Mouse (Mus musculus) thymus, postnatal 4 days (tissue): Measurements from ENCODE around the gene Upp2.
A peak's percentile ranks its signal among the peaks of the same experiment; 100 is the strongest.

Experiments
- DNase-seq: peaks from one replicate; pipeline ENCODE4 v3.0.0; 2021

Upp2 gene

DNA sequence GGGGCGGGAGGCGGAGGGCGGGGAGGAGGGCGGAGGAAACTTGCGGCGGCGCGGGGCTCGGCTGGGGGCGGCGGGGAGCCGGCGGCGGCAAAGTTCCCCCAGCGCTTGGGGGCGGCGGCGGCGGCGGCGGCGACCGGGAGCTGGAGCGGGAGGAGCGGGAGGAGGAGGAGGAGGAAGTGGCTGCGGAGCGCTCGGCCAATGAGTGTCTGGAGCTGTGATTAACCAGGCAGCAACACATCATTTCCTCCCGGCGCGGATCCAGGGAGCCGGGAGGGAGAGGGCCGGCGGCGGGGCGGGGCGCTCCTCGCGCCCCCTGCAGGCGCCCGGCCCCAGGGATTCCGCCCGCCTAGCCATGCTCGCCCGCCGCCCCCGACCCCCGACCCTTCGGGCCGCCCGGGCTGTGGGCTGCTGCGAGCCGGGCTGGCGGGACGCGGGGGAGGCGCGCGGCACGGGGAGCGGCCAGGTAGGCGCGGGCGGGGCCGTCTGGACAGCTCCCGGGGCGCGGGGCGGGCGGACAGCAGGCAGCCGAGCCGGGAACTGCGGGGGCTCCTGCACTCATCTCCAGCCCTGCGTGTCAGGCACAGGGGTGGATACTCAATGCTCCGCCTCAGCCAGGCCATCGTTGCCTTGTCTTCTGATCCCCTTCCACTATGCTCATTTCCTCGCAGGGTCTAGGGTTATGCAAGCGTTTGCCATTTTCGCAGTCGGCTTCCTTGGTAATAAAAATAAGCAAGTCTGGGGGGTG lies at the start of gene Upp2, which contains the start of gene Acvr1:
TSS of gene Upp2 (plus strand) at position 233 of the 745 bp plus-strand sequence.
TSS of gene Acvr1 (minus strand) at position 92 of the 745 bp plus-strand sequence.
- peak; percentile 71 for DNase-seq

DNA sequence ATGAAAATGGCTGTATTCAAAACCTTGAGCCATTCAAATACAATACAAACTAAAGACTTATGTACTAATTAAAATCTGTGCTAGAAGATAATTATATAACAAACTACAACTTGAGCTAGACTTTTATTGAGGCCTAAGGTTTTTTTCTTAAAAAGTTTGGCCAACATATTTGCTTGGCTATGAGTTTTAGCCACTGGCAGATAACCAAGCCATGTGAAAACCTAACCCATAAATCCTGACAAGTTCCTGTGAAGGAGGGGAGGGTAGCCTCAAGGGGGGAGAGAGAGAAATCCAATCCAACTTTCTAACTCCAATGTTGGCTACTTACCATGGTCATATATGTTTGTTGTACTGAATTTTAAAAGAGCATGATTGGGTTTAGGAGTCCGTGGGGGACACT lies 48.6 kb upstream of the Upp2 start:
- no peak for DNase-seq

DNA sequence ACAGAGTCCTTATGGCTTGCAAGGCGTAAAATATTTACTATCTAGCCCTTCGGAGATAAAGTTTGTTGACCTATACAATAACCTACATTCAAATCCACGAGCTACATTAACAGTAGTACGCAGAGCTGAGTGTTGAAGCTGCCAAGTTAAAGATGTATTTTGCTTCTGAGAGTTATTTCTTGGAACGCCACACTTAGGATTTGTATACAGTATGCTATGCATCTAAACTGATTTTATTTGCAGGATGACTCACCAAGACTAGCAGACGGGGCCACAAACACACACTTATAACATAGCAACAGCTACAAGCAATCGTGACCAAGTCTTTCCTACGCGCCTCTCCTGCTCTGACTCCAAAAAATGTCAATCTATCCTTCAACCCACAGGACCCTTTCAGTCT lies 46.4 kb upstream of the Upp2 start:
- no peak for DNase-seq

DNA sequence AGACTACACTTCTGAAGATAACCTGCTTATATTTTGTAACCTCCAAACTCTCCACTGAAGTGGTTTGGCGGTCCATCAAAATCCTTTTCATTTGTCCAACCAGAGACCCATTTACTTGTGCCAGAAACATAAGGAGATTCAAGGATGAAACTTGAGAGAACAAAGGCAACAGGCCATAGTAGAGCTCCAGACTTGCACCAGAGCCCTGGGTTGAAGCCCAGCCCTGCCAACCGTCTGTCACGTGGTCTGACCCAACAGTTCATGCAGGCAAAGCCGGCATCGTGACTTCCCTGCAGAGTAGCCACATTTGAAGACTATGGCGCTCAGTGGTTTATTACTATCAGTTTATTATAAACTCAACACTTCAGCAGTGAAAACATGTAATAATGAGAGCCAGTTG lies 45.5 kb upstream of the Upp2 start:
- DNase-seq, result no peak

DNA sequence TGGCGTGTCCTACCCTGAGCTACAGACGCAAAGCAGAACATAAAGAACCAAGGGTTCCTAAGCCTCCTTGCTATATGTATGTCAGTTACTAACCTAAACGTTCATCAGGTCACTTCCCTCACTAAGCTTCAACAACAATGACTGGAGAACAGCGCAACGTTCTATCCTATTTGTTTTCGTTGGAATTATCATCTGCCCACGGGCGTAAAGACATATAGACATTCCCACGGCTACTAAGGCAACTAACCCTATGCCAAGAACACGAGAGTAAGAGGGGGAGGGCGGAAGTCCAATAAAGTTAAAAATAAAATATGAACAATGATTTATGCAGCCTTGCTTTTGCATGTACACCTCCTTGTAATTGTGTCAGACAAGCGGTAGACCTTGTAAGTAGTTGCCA lies 44.0 kb upstream of the Upp2 start:
- DNase-seq, result no peak

DNA sequence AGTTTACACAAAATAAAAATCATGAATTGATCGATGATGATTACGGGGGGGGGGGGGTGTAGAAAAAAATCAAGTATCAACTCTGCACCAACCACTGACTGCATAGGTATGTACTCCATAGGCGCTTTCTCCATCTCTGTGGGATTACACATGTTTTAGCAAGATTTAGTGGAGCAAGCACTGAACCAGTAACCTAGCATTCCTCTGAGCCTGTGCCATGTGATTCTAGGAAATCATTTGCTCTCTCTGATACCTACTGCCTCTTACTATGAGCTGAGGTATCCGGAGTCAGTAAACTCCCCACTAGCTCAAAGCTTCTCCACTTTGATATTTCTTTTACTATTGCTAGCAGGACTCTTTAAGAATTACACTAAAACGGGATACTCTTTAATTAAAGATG lies 43.2 kb upstream of the Upp2 start:
- DNase-seq, result no peak

DNA sequence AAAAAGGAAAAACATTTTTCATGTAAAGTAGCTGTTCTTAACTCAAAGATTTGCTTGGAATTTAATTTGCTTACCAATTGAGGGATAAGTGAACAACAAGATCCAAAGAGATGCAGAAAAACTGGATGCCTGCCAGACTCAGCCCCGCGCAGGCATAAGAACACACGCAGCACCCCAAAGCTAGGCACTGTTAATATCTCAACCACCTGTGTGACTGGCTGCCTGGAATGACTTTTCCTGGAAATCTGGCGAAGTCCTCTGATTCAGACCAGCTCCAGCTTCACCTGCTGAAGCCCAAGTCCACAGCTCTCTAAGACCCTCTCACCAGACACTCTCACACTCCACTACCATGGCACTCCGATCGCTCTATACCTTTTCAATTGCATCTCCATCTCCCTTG lies 42.7 kb upstream of the Upp2 start:
- no peak for DNase-seq

DNA sequence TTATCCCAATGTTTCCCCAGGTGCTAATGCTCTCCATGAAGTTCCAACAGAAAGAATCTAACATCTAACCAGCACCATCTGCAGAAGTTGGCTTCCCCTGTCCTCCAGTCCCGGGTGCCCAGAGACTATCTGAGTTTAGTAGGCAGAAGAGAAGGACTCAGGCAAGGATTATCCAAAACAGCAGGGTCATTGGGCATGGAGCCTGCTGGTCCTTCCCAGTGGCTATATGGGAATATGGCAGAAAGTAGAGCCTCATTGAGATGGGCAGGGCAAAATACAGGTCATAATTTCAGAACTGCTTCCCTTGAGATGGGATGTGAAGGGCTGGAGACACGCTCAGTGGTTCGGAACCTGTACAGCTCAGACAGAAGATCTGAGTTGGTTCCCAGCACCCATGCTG lies 39.3 kb upstream of the Upp2 start:
- no peak for DNase-seq

DNA sequence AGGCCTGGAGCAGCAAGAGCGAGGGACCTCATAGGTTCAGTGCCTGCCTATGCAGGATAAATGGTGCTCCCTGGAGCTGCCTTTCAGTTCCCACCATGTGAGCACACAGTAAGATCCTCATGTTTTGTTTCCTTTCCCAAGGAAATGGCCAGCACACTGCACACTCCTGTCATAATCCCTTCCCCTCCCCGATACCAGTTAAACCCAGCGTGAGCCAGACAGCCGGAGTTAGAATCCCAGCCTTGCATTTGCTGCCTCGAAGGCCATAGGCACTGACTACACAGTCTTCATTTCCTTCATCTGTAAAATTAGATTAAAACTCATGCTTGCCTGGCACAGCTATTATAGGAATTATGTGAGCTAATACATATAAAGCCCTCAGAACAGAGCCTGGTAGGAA lies 37.7 kb upstream of the Upp2 start:
- DNase-seq, result no peak

DNA sequence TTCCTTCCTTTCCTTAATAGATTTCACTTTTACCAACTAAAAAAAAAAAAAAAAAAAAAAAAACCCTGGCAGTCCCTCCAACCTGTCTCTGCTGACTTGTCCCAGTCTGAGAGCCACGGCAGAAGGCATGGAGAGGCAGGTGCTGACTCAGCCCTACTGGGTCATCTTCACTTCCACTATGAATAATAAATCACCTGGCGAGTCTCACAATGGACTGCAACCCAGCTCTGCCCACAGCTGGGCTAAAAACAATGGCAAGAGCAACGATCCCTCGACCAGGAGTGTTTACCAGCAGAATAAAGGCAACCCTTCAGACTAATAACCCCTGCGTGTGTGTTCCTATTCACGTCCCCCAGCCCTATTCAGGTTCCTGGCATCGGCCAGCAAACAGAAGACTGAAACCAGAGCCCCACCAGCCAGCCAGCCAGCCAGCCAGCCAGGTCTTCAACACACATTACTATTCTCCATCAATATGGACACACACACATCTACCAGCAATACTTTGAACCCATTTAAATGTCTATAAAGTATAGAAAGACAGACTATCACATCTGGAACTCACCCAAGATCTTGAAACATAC lies 37.1 kb upstream of the Upp2 start:
- DNase-seq, result no peak

DNA sequence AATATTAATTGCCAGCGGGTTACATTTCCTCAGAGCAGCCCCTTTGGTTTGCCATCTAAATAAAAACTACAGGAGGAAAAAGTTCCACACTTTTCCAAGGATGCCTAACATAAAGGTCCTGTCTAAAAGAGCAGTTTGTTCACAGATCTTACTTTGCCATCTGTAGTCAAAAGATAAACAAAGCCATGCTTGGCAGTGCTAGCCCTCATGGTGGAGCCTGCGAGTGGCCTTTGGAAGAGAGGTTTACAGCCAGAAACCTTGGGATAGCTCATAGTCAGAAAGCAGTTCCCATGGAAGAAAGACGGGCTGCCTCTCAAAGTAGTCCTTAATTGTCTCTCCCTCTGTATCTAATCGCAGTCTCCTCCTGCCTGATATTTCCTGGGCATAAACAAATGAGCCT lies 36.6 kb upstream of the Upp2 start:
- DNase-seq, result no peak

DNA sequence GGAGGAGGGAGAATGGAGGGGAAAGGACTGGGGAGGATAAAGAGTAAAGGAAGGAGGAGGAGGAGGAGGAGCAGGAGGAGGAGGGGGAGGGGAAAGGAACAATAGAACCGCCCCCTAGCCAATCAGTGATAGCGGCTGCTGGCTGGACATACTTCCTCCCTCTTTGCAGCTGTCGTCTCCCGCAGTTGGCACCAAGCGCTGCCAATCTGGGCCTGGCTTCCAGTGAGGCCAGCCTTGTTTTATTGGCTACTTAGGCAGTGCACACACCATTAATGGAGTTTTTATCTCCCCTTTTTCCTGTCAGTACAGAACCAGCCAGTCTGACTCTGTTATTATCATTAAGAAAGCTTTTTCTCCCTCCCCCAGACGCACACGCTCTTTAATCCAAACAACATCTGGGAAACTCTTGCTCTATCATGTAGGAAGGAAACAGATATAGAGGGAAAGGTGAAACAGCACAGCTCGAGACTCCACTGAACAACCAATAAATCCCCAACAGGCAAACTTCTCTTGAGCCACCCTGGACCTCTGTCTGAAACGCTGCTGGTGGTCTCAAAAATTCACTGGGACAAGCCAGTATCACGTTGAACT lies 34.7 kb upstream of the Upp2 start:
- peak; percentile 16 for DNase-seq

DNA sequence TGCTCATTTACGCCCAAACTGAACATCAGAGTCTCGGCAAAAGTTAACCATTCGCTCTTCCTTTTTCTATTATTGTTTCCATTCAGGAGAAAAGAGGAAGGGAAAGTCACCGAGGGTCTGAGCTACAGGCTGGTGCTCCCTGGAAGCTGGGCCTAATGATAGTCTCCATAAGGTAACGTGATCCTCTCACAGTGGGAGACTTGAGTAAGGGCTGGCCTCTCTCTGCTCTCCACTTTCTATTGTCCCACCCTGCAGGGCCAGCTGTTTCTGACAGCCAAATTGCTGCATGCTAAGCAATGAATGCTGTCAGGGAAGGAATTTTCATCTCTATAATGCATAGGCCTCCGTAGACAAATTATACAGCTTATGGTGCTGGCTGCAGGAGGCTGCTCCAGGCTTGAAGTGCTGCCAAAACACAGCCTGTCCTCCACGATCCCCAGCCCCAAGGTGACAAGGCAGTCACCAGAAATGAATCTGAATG lies 33.5 kb upstream of the Upp2 start:
- DNase-seq, result no peak

DNA sequence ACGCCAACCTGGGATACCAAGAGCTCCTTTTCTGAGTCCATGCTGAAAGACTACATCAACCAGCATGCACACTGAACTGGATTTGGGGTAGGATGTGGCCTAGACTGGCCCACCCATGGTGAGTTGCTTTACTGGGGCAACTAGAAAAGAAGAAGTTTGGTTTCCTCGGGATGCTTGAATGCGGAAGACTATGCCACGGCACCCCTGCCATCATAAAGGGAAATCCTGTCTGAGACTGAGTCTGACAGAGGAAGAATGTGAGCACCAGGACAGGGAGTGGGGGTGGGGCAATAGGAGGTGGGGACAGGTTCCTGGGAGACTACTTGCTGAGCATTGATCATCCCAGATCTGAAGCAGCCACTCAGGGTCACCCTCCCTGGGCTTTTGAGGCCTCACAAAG lies 32.7 kb upstream of the Upp2 start:
- DNase-seq, result no peak

DNA sequence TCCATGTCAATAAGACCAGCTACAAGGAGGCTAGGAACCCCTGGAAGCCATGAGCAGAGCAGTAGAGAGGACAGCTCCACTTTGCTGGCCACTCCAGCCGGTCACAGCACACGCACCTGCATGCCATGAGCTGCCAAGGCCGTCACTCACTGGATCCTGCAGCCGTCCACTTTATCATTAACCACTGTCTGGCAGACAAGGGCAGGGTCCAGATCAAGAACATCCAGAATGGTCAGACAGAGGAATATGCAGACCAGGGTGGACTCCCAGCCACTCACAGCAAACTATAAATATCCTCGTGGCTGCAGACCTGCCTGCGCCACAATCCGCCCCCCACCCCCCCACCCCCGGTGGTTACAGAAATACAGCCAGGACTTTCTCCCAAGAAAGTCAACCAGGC lies 31.9 kb upstream of the Upp2 start:
- no peak for DNase-seq

DNA sequence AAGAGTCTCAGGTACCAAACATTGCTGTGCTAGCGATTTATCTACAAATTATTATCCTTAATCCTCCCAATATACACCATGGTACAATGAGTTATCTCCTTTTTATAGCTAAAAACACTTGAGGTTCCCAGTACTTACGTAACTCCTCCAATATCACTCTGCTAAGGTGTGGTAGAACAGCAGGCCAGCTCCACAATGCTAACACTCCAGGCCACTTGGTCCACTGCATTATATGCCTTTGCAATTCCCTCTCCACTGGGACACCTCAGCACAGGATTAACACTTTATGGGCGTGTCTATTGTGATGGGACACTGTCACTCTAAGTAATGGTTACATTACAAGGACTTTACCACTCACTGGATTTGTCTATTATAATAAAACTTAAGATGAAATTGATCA lies 30.3 kb upstream of the Upp2 start:
- DNase-seq, result no peak

DNA sequence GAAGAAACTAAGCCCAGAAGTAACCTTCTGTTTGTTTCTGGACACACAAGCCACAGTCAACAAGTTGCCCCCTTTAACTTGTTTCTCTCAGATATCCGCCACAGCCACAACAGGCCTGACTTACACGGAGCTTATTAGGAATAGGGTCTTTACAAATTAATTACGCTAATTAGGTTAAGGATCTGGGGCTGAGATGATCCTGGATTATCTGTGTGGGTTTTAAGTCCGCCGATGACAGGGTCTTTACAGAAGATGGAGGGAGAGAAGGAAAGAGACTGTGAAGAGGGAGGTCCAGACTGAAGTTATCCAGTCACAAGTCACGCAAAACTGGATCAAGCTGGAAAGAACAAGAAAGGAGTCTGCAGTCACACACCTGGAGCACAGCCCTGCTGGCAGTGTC lies 28.9 kb upstream of the Upp2 start:
- DNase-seq, result no peak

DNA sequence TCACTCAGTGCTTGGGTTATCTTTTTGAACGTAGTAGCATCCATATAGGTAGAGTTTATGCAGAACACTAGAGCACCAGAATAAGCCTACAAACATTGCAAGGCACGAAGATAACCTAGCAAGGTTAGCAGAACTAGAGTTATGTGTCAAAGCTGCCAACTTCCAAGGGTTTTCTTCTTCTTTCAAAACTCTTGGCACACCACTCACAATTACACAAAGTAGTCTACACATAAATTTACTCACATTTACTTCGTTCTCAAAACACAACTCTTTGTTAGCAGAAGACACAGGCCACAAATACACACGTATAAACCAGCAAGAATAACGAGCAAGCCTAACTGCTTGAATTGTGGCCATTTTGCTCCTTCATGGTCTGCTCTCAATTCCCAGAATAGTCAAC lies 23.8 kb upstream of the Upp2 start:
- DNase-seq, result no peak

DNA sequence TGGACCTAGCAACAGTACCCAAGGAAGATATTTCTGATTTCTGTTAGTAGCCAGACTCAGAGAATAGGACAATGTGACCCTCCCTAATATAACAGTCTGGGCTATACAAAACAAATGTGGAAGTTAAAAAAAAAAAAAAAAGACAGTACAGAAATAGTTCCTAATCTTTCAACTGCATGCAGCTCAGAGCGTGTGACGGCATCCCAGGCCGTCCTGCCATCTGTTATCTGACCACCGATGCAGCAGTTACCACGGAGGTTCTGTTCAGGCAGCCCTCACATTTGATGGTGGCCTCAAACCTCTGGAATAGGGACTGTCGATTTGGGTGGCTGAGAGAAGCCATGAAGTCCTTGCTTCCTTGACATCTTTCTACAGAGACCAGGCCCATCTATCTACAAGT lies 22.7 kb upstream of the Upp2 start:
- DNase-seq, result no peak

DNA sequence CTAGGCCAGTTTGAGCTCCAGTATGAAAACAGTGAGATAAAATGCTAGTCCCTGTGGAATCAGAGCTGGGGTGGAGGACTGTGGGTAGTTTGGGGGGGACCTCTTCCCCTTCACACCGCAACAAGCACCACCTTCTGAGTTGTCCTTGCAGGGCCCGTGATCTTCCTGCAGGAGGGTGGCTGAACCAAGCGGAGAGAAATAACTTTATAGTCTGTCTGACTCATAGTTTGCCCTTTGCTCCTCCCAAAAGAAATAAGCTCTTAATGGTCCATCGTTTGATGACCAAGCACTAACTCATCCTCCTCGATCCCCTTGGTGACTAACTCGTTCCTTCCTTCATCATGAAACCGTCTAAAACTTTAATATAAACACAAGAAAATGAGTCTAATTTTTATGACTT lies 20.8 kb upstream of the Upp2 start:
- no peak for DNase-seq

DNA sequence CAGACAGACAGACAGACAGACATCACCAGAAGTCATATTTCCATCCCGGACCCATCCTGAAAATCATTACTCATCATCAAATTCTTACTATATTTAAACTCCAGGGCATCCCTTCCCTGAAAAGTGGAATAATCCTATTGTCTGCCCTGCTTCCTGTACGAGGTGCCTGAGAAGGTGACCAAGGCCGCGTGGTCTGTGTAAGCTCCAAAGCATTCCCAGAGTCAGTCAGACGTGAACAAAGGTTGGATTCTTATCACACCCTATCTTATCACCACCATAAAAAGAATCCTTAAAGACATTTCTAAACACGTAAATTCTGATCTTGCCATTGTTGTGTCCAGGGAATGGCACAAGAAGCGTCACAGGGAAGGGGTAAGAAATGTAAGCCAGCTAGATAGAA lies 18.2 kb upstream of the Upp2 start:
- no peak for DNase-seq

DNA sequence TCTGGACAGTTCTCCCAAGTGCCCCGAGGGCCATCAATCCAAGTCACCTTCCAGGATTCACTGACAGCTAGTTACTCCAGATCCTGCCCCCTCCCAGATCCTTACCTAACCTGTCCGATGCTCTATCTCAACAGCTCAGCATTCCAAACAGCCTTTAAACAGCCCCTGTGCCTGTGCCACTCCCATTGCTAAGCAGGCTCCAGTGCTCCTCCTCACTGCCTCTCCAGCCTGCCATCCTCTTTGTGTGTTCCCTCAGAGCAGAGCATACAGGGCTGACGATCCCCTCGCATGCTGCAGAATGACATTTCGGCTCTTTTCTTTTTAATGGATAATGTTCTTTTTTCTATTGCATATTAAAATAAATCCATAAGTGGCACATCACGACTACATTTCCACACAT lies 17.1 kb upstream of the Upp2 start:
- no peak for DNase-seq

DNA sequence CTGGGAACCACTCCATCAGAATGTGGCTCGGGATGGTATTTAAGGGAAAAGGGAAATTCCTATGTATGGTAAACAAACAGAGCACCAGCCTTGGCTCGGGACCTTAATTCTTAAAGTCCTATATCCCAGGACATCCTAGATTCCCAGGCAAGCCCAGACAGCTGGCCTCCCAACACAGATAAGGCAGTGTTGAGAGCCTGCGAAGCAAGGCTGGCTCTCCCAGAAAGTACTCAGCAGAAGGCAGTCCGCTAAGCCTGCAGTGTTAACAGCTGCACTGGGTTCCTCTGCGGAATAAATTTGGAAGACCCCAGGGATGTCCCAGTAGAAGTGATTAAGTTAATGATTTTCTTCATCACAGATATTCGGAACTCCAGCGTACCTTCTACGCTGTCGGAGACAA lies 16.6 kb upstream of the Upp2 start:
- no peak for DNase-seq

DNA sequence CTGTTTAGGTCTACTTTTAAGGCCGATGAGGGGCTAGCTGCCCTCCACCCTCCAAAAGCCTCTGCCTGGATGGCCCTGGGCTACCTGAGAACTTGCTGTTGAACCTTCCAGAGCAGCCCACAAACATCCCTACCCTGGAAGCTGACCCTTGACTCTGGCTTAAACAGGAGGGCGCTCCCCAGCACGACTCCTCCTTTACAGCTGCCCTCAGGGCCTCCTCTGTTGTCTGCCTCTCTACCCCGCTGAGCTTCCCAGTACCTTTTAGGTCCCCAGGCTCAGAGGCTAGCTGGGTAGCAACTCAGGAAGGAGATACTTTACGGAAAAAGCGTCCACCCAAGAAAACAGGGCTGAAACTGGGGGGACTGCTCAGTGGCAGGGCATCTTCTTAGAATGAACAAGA lies 15.2 kb upstream of the Upp2 start:
- DNase-seq, result no peak

DNA sequence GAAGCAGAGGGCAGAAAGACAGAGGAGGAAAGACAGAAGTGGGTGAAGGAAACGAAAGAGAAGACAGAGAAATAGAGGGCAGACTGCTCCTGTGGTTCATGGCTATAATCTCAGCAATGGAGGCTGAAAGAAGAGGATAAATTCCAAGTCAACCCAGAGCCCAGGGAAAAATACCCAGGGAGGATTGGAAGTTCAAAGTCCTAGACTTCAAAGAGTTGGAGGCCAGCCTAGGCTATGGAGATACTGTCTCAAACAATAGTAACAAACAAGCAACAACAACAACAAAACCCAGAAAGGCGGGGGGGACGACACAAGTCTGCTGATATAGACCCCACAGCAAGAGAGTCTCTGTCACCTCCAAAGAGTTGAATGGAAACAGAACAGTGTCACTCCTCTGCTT lies 14.8 kb upstream of the Upp2 start:
- no peak for DNase-seq
